Comparison of ENCODE assay signal across 8 mouse cellular contexts in the genomic region with DNA sequence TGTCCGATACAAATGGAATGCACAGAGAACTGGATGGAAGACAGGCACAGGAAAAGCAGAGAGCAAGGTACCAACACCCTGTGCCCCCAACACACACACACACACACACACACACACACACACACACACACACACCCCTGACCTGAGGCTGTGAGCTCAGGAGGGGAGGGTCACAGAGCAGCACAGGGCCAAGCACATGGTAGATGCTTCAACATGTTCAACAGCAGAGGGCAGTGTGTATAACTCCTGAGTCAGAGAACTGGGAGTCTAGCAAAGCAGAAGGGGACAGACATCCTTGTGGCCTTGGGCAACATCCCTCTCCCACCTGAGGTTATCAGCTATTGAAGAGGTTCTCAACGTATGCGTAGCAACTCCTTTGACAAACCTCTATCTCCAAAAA. TPM values are rescaled to one million over a fixed set of nuclear protein-coding genes. Genes with fewer than 3 reads are reported as not detected.
DNase-seq lines count a peak whose midpoint lies in the region; ATAC-seq and TF ChIP-seq lines count a peak whose summit lies in the region.

No protein-coding gene starts in this region.

- peak overlapping the region; percentile 75 for H3K4me3 ChIP-seq in testis, adult 2 months (ENCODE audit: control insufficient read depth, low read depth, low read length)
- H3K4me3 ChIP-seq in hindbrain, embryonic 14.5 days (replicated peaks; ENCODE audit: low read length) = no peak overlapping the region

- H3K9me3 ChIP-seq in hindbrain, embryonic 14.5 days (ENCODE audit: control insufficient read depth, low read length) = no peaks in the 10 kb centered on the region

- ATAC-seq in hindbrain, embryonic 14.5 days (ENCODE audit: low FRiP score) = no peak; the same call in 1 of the 2 replicates
- ATAC-seq in megakaryocyte progenitor cell, adult 5-6 weeks (replicated peaks; ENCODE audit: poor library complexity) = peak; percentile 98

- H3K36me3 ChIP-seq in testis, adult 2 months (ENCODE audit: control insufficient read depth, insufficient read depth, low read length) = no peaks in the 10 kb centered on the region
- H3K36me3 ChIP-seq in hindbrain, embryonic 14.5 days (replicated peaks; ENCODE audit: control insufficient read depth, insufficient read depth) = peaks cover 13% of the 10 kb centered on the region

- DNase-seq in adrenal gland, postnatal 10 days = peak; percentile 37
- no peak for DNase-seq in adrenal gland, adult 8-10 months
- DNase-seq in testis, postnatal 14 days (ENCODE audit: low spot score) = no peak
- DNase-seq in hindbrain, embryonic 14.5 days (ENCODE audit: low spot score) = peak; percentile 62
- no peak for DNase-seq in ovary, postnatal 36 days (ENCODE audit: low spot score)
- DNase-seq in gastrocnemius, postnatal 10 days = no peak

- no peak; the same call in 1 of the 2 replicates for TF ChIP-seq POLR2A in testis, adult 2 months (IDR thresholded peaks at IDR 0.05; ENCODE audit: control insufficient read depth, low read depth, low read length)

- TF ChIP-seq CTCF in testis, adult 2 months (IDR thresholded peaks at IDR 0.05; ENCODE audit: control insufficient read depth, insufficient read depth, insufficient replicate concordance, low read depth, low read length) = peak; percentile 32; the same call in 1 of the 2 replicates

- 70% methylated on average over 3 of the region's 3 CpGs for WGBS in hindbrain, embryonic 14.5 days

- H3K27me3 ChIP-seq in testis, adult 2 months (ENCODE audit: control insufficient read depth, insufficient read depth, low read length) = no peaks in the 10 kb centered on the region
- no peaks in the 10 kb centered on the region for H3K27me3 ChIP-seq in hindbrain, embryonic 14.5 days (ENCODE audit: control insufficient read depth, insufficient read depth, low read length)

- H3K27ac ChIP-seq in testis, adult 2 months (ENCODE audit: control insufficient read depth, insufficient read depth, low read depth, low read length) = no peak overlapping the region
- no peak overlapping the region for H3K27ac ChIP-seq in hindbrain, embryonic 14.5 days

- no peak overlapping the region for H3K4me2 ChIP-seq in hindbrain, embryonic 14.5 days (replicated peaks)

- no peak overlapping the region for H3K9ac ChIP-seq in hindbrain, embryonic 14.5 days

- H3K4me1 ChIP-seq in testis, adult 2 months (ENCODE audit: control insufficient read depth, insufficient read depth, low read length) = no peaks in the 10 kb centered on the region
- H3K4me1 ChIP-seq in hindbrain, embryonic 14.5 days (replicated peaks; ENCODE audit: control insufficient read depth, insufficient read depth, low read length) = no peaks in the 10 kb centered on the region

RNA-seq across cellular contexts. Expression of gene Katnb1, which starts 32.8 kb away (rescaled TPM):
- total RNA-seq in adrenal gland, postnatal 10 days (2021) = 10 to 100 TPM in 1 of 2 experiments, 1 to 10 TPM in 1; 9.4 to 16.1 TPM
- total RNA-seq in adrenal gland, adult 8-10 months (2022) = 10 to 100 TPM; 13.8 to 23.6 (median 16.1) TPM
- polyA plus RNA-seq in testis, adult 2 months (2012; rRNA removed) = 180 and 199 TPM in 2 replicates
- polyA plus RNA-seq in hindbrain, embryonic 14.5 days (2014; fragmentation: Nextera tagmentation; extraction: Ambion mirVana) = 36.6 and 39.2 TPM in 2 replicates
- total RNA-seq in megakaryocyte progenitor cell, adult 5-6 weeks (2015) = 6.3 and 7.3 TPM in 2 replicates
- total RNA-seq in megakaryocyte progenitor cell, adult 5-6 weeks (2017) = 25.2 and 25.9 TPM in 2 replicates
- 10 to 100 TPM in 1 of 2 experiments, 1 to 10 TPM in 1; 6.0 to 10.7 TPM for total RNA-seq in gastrocnemius, postnatal 10 days (2021)

RNA-seq across cellular contexts. Expression of gene Drc7, which starts 58.8 kb away (rescaled TPM):
- total RNA-seq in adrenal gland, postnatal 10 days (2021) = not detected
- not detected for total RNA-seq in adrenal gland, adult 8-10 months (2022)
- polyA plus RNA-seq in testis, adult 2 months (2012; rRNA removed) = 82.6 and 87.3 TPM in 2 replicates
- 1.8 and 2.3 TPM in 2 replicates for polyA plus RNA-seq in hindbrain, embryonic 14.5 days (2014; fragmentation: Nextera tagmentation; extraction: Ambion mirVana)
- 1.2 and 1.8 TPM in 2 replicates for total RNA-seq in megakaryocyte progenitor cell, adult 5-6 weeks (2015)
- 3.8 and 7.1 TPM in 2 replicates for total RNA-seq in megakaryocyte progenitor cell, adult 5-6 weeks (2017)
- total RNA-seq in gastrocnemius, postnatal 10 days (2021) = not detected

Comparison
In these comparisons a context has a peak if more than half of its experiments do, and no peak if none do; other contexts are left out.
1. DNase-seq: peak in adrenal gland, postnatal 10 days (single experiment) and hindbrain, embryonic 14.5 days (single experiment); none in adrenal gland, adult 8-10 months (single experiment), testis, postnatal 14 days (single experiment), ovary, postnatal 36 days (single experiment) and gastrocnemius, postnatal 10 days (single experiment).